Mouse (Mus musculus) liver, embryonic 13.5 days (tissue): ENCODE results near the gene Exoc3l2. TPM values are rescaled to one million over a fixed set of nuclear protein-coding genes. Genes with fewer than 3 reads are reported as not detected.
"Not testable (repeated sequence)": the region's sequence is repeated elsewhere in the genome, so short reads cannot be mapped to it uniquely, and the experiment has no call there.

ENCODE experiments used
- ATAC-seq: fragments of 200-750 bp; cut with Nextera tagmentation; 2 replicates; pipeline ENCODE4 v1.8.0; 2017; ENCODE audit warnings: low read depth, mild to moderate bottlenecking, moderate number of reproducible peaks, moderate library complexity
- DNase-seq: peaks from one replicate; pipeline ENCODE4 v3.0.0; 2022
- H3K27ac ChIP-seq: fragments of 300-500 bp; sonication (generic); 2 replicates; pipeline ENCODE4 v1.5.1; 2015; ENCODE audit warnings: moderate library complexity, mild to moderate bottlenecking, inconsistent platforms
- H3K27me3 ChIP-seq: fragments of 300-500 bp; sonication (generic); 2 replicates; pipeline ENCODE4 v1.6.1; 2015; ENCODE audit warnings: mild to moderate bottlenecking, inconsistent platforms
- H3K36me3 ChIP-seq: fragments of 300-500 bp; sonication (generic); 2 replicates; pipeline ENCODE4 v1.6.1; 2015; ENCODE audit warnings: mild to moderate bottlenecking, inconsistent platforms
- H3K4me1 ChIP-seq: fragments of 300-500 bp; sonication (generic); replicated peaks from 2 replicates; pipeline ENCODE4 v1.6.1; 2015; ENCODE audit warnings: inconsistent platforms
- H3K4me2 ChIP-seq: fragments of 300-500 bp; sonication (generic); 2 replicates; pipeline ENCODE4 v1.6.1; 2015; ENCODE audit warnings: inconsistent platforms, mild to moderate bottlenecking, moderate library complexity
- H3K4me3 ChIP-seq: fragments of 300-500 bp; sonication (generic); replicated peaks from 2 replicates; pipeline ENCODE4 v1.5.1; 2015; ENCODE audit warnings: mild to moderate bottlenecking, inconsistent platforms
- H3K9ac ChIP-seq: fragments of 300-500 bp; sonication (generic); 2 replicates; pipeline ENCODE4 v1.6.1; 2015; ENCODE audit warnings: mild to moderate bottlenecking, inconsistent platforms
- H3K9me3 ChIP-seq: fragments of 300-500 bp; sonication (generic); replicated peaks from 2 replicates; pipeline ENCODE4 v1.6.1; 2016; ENCODE audit warnings: inconsistent platforms
- WGBS: fragments of 180-500 bp; shearing (Covaris S2); methylation state at CpG from one replicate; pipeline ENCODE4 v1.1.7; 2015; ENCODE audit not compliant: insufficient replicate concordance; 5-methylcytosine and 5-hydroxymethylcytosine counted together
- polyA plus RNA-seq: library from polyadenylated mRNA; unstranded; fragments of >200 nt; fragmentation: Nextera tagmentation; extraction: Ambion mirVana; gene quantifications from 2 replicates; pipeline ENCODE4 v1.2.1, GENCODE M21; 2015

Gene Exoc3l2
- polyA plus RNA-seq, 1 experiment from 2014 or later, result 1.0 TPM

DNA sequence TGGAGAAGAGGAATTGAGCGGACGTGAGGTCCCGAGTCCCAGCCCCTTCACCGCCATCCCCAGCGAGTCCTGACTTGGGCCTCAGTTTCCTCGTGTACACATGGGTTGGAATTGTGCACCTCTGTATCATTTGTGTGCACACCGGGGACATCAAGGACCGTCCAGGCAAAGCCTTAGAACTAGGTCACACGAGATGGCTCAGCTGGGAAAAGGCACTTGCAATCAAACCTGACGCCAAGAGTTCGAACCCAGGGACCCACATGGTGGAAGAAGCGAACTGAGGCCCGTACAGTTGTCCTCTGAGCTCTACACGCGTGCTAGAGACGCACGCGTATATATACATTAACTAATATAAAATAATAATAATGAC, 44.5 kb downstream of the Exoc3l2 start:
- no peak for ATAC-seq
- no peaks in the 10 kb centered on the region for H3K27me3 ChIP-seq
- H3K9me3 ChIP-seq, result no peaks in the 10 kb centered on the region
- H3K36me3 ChIP-seq, result no peaks in the 10 kb centered on the region
- no peak for DNase-seq
- WGBS, result 3% methylated on average over 18 of the region's 18 CpGs
- peak overlapping the region; percentile 82 for H3K27ac ChIP-seq
- H3K9ac ChIP-seq, result peak overlapping the region; percentile 81
- H3K4me1 ChIP-seq, result peaks cover 40% of the 10 kb centered on the region
- H3K4me2 ChIP-seq, result peak overlapping the region; percentile 95
- H3K4me3 ChIP-seq, result peak overlapping the region; percentile 79

DNA sequence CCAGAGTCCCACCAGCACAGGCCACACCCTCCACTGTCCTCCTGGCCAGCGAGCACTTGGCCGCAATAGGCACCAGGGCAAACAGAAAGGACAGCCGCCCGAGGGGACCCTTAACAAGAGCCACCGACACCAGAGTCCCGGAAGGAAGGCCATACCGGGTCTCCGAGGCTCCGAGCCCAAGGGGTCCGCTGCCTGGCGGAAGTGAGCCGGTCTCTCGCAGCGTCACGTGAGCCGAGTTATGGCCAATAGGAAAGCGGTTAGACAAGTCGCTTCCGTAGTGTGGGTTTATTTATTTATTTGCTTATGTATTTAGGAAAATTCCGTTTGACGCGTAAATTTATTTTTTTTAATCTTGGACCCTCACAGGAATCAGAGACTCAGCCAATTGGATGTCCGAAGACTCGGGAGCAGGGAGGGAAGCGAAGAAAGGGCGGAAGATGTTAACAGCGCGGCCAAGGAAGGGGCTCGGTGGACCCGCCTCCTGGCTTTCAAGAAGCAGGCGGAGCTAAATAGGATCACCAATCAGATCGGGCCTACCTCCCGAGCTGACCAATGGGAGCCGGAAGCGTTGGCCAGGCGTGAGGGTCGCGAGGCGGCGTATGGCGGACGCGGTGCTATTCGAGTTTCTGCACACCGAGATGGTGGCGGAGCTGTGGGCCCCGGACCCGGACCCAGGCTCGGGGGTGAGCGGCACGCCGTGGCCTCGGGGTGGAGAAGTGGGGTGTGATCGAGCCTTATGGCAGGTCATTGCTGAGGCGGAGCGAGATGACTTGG, 45.2 kb downstream of the Exoc3l2 start, which contains the start of the genes Bloc1s3 and Trappc6a:
TSS of gene Bloc1s3 (minus strand) at position 218 of the 774 bp plus-strand sequence.
TSS of gene Trappc6a (plus strand) at position 246 of the 774 bp plus-strand sequence.
- Histone ChIP-seq H3K4me2 (peak within 1 kb of the TSS; percentile 95), H3K27ac (peak within 1 kb of the TSS; percentile 82), H3K4me1 (peaks cover 37% of the 10 kb centered on the region), H3K4me3 (peak within 1 kb of the TSS; percentile 79), H3K9me3 (no peaks in the 10 kb centered on the region), H3K36me3 (no peaks in the 10 kb centered on the region), H3K27me3 (no peaks in the 10 kb centered on the region), H3K9ac (peak within 1 kb of the TSS; percentile 81)
- WGBS, result under 1% methylated on average over 56 of the region's 56 CpGs
- DNase-seq, result peak; percentile 88
- peak; percentile 95 for ATAC-seq

DNA sequence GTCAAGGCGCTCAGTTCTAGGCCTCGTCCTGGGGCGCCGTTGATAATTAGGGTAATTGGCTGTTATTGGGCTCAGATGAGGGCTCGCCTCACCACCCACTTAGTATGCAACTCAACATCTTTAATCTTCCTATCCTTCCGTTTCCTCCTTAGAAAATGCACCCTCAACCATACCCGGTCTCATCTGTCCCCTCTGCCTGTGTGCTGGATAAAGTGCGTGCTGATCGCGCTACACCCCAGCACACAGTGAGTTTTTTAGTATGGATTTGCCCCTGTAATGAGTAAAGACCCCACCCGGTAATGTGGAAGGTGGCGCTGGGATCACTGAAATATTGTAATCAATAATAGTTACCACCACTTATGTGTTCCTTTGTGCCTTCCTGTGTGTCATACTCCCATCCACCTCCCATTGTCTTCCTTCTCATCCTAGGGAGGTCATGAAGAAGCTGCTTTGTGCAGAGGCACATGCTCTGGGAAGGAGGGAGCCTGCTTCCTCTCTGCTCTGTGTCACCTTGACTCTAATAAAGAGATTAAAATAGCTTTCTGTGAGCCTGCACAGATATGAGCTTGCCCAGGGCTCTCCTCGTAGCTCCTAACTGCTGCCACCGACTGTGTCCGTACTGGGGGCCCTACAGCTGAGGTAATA, 45.9 kb downstream of the Exoc3l2 start:
- Histone ChIP-seq H3K9ac (peak overlapping the region; percentile 81), H3K9me3 (no peaks in the 10 kb centered on the region), H3K27ac (peak overlapping the region; percentile 44), H3K4me3 (peak overlapping the region; percentile 79), H3K27me3 (no peaks in the 10 kb centered on the region), H3K4me2 (peak overlapping the region; percentile 95), H3K36me3 (no peaks in the 10 kb centered on the region), H3K4me1 (peaks cover 32% of the 10 kb centered on the region)
- ATAC-seq (peak; percentile 13; the same call in 1 of the 2 replicates), DNase-seq (no peak)
- 2% methylated on average over 15 of the region's 15 CpGs for WGBS

DNA sequence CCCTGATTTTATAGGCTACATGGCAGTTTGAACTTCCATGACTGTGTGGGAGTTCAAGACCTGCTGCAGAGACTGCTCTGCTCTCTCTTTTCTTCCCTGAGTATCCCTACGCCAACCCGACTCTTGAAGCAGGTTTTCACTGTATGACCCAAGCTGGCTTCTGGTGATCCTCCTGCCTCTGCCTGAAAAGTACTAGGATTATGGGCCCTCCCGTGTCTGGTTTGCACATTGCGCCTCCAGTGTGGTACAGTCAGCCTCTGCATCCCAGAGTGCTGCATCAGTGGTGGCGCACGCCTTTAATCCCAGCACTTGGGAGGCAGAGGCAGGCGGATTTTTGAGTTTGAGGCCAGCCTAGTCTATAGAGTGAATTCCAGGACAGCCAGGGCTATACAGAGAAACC, 46.7 kb downstream of the Exoc3l2 start:
- Histone ChIP-seq H3K4me1 (peaks cover 32% of the 10 kb centered on the region), H3K4me3 (peak overlapping the region; percentile 79), H3K9me3 (no peaks in the 10 kb centered on the region), H3K27me3 (no peaks in the 10 kb centered on the region), H3K9ac (no peak overlapping the region), H3K27ac (no peak overlapping the region), H3K36me3 (no peaks in the 10 kb centered on the region), H3K4me2 (peak overlapping the region; percentile 95)
- ATAC-seq (no peak), DNase-seq (no peak)
- 87% methylated on average over 7 of the region's 7 CpGs for WGBS

DNA sequence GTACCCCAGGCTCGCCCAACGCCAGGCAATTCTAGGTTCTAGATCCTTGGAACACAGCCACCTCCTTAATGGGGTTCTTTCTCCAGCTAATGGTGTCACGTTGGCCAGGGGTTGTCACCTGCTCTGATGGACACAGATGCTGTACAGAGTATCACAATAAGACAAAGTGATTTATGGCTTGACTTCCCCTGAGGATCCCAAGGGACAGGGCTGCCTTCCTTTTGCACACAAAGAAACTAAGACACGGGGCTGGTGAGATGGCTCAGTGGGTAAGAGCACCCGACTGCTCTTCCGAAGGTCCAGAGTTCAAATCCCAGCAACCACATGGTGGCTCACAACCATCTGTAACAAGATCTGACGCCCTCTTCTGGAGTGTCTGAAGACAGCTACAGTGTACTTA, 48.8 kb downstream of the Exoc3l2 start:
- not testable (repeated sequence) for H3K9me3 ChIP-seq, DNase-seq, H3K9ac ChIP-seq, ATAC-seq, H3K27ac ChIP-seq, H3K4me2 ChIP-seq, H3K36me3 ChIP-seq, H3K4me3 ChIP-seq
- whole genome bisulfite sequencing, result 77% methylated on average over 6 of the region's 7 CpGs
- Histone ChIP-seq H3K27me3 (peaks cover 11% of the 10 kb centered on the region), H3K4me1 (peaks cover 23% of the 10 kb centered on the region)

DNA sequence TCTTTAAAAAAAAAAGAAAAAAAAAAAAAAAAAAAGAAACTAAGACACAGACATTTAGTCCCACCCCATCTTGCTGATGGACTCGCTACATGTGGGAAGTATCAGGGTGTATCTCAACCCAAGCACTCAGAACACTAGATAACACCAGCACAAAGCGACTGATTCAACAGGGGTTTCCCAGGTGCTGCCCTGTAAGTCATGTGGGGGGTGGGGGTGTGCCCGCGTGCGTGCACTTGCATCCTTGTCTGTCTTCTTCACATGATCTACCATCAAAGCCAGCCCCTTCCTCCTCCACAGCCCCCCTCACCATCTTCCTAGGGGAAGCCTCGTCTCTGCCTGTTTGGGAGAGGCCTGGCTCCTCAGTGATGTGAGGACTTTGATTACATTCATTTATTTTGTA, 49.2 kb downstream of the Exoc3l2 start:
- H3K4me1 ChIP-seq, result peaks cover 19% of the 10 kb centered on the region
- no peak for DNase-seq
- H3K27me3 ChIP-seq, result peaks cover 15% of the 10 kb centered on the region
- no peaks in the 10 kb centered on the region for H3K9me3 ChIP-seq
- no peak overlapping the region for H3K9ac ChIP-seq
- no peaks in the 10 kb centered on the region for H3K36me3 ChIP-seq
- H3K4me3 ChIP-seq, result no peak overlapping the region
- H3K4me2 ChIP-seq, result no peak overlapping the region
- WGBS, result 60% methylated on average over 6 of the region's 6 CpGs
- no peak overlapping the region for H3K27ac ChIP-seq
- ATAC-seq, result no peak

DNA sequence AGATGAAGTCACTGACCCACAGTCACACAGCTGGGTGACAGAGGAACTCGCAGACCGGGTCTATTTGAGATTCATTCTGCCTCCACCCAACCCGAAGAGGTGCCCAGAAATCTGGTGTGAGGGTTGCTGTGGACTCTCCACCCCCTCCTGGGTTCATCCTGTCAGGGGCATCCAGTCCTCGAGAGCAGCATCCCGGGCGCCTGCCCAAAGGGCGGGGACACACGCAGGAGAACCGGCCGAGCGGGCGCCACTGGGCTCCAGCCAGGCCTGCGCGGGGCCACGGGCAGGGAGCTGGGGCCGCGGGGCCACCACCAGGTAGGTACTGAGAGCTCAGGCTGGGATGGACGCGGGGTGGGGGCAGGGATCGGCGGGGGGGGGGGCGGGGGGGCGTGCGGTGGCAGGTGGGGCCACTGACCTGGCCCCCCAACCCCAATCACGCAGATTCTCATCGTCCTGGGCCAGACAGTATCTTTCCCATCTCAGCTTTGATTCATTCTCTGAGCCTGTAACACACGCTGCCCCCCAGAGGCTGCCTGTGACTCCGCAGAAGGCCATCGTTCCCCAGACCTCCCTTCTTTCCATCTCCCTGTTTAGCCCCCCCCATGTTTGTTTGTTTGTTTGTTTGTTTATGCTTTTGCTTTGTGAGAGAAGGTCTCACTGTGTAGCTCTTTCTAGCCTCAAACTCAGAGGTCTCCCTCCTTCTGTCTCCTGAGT, 54.7 kb downstream of the Exoc3l2 start, which contains the start of gene Nkpd1:
TSS of gene Nkpd1 (plus strand) at position 187 of the 714 bp plus-strand sequence.
- 10% methylated on average over 23 of the region's 29 CpGs for WGBS
- Histone ChIP-seq H3K4me1 (peaks cover 15% of the 10 kb centered on the region), H3K36me3 (no peaks in the 10 kb centered on the region), H3K27me3 (peaks cover 70% of the 10 kb centered on the region), H3K27ac (no peak within 1 kb of the TSS), H3K9ac (no peak within 1 kb of the TSS), H3K9me3 (no peaks in the 10 kb centered on the region), H3K4me3 (no peak within 1 kb of the TSS), H3K4me2 (0 out of 2 replicates have a peak within 1 kb of the TSS, but pooled peaks have one; percentile 14)
- ATAC-seq, result no peak
- DNase-seq, result no peak

DNA sequence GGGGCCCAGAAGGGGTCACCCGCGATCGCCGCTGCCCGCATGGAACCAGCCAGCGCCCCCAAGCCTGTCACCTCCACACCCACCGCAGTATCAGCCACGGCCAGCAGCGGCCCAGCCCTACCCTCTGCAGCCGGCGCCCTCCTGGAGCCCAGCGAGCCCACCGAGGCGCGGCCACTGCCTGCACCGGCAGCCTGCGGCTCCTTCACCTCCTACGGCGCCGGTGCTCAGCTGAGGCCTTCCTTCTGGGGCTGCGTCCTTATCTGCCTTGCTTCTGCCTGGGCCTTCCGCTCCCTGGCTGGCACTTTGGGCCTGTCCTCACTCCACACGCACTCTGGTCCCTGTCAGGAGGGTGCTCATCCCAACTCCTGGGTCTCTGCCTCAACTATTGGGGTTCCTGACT, 56.9 kb downstream of the Exoc3l2 start:
- peak overlapping the region; percentile 26 for H3K4me3 ChIP-seq
- DNase-seq, result no peak
- ATAC-seq, result no peak
- H3K4me2 ChIP-seq, result peak overlapping the region; percentile 53
- H3K27ac ChIP-seq, result no peak overlapping the region
- peaks cover 92% of the 10 kb centered on the region for H3K27me3 ChIP-seq
- H3K36me3 ChIP-seq, result no peaks in the 10 kb centered on the region
- H3K4me1 ChIP-seq, result peaks cover 32% of the 10 kb centered on the region
- WGBS, result 3% methylated on average over 21 of the region's 23 CpGs
- H3K9me3 ChIP-seq, result no peaks in the 10 kb centered on the region
- H3K9ac ChIP-seq, result peak overlapping the region; percentile 51; the same call in 1 of the 2 replicates

DNA sequence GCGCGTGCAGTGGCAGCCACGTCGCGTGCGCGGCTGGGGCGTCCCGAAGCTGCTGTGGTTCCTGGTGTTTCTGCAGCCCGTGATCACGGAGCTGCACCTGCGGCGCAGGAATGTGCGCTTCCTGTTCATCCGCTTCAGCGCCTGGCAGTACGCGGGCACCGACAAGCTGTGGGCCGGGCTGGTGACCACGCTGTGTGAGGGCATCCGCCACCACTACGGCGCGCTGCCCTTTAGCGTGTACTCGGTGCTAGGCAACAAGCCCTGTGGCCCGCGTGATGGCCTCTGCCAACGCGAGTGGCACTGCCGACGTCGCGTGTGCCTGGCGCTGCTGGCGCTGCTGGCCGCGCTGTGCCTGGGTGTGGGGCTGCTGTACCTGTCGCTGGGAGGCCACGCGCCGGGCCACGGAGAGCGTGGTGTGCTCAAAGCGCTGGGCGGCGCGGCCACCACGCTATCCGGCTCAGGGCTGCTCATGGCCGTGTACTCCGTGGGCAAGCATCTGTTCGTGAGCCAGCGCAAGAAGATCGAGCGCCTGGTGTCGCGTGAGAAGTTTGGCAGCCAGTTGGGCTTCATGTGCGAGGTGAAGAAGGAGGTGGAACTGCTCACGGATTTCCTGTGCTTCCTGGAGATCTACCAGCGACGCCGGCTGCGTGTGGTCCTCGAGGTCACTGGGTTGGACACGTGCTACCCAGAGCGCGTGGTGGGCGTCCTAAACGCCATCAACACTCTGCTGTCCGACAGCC, 60.1 kb downstream of the Exoc3l2 start:
- no peak overlapping the region for H3K27ac ChIP-seq
- DNase-seq (no peak), ATAC-seq (no peak)
- 15% methylated on average over 72 of the region's 72 CpGs for WGBS
- H3K36me3 ChIP-seq, result no peaks in the 10 kb centered on the region
- H3K4me2 ChIP-seq, result peak overlapping the region; percentile 54
- H3K27me3 ChIP-seq, result peaks cover 76% of the 10 kb centered on the region
- no peak overlapping the region for H3K9ac ChIP-seq
- H3K4me1 ChIP-seq, result peaks cover 28% of the 10 kb centered on the region
- H3K9me3 ChIP-seq, result no peaks in the 10 kb centered on the region
- peak overlapping the region; percentile 33 for H3K4me3 ChIP-seq

DNA sequence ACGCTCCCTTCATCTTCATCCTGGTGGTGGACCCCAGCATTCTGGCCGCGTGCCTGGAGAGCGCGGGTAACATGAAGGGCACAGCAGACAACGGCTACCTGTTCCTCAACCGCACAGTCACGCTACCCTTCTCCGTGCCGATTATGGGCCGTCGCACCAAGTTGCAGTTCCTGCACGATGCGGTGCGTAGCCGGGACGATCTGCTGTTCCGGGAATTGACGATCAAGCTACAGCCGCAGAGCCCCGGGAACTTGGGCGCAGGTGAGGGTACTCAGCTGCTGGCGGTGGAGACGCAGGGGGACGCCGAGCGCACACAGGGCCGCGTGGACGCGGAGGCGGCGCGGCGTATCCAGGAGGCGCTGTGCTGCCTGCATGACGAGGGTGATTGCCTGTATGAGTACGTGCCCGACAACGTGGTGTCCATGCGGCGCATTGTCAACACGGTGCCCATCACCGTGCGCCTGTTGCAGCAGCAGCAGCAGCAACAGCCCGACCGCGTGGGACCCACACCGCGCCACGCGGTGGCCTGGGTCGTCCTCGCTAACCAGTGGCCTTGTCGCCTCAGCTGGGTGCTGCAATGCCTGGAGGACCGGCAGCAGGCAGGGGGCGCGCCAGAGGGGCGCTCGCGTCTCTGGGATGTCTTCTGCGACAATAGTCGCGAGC, 60.8 kb downstream of the Exoc3l2 start:
- no peak overlapping the region for H3K27ac ChIP-seq
- WGBS, result 2% methylated on average over 64 of the region's 64 CpGs
- ATAC-seq, result 0 out of 2 replicates have a peak, but pooled peaks have one; percentile 16
- H3K27me3 ChIP-seq, result peaks cover 69% of the 10 kb centered on the region
- peaks cover 6% of the 10 kb centered on the region; the same call in 1 of the 2 replicates for H3K36me3 ChIP-seq
- peaks cover 28% of the 10 kb centered on the region for H3K4me1 ChIP-seq
- H3K9ac ChIP-seq, result no peak overlapping the region
- peak overlapping the region; percentile 33 for H3K4me3 ChIP-seq
- DNase-seq, result no peak
- H3K4me2 ChIP-seq, result peak overlapping the region; percentile 54
- H3K9me3 ChIP-seq, result no peaks in the 10 kb centered on the region
